Mouse (Mus musculus): Measurements from ENCODE around the gene Wdr6.

Wdr6 gene

GRCm38 (mm10) chr9:108565881-108566814, 12.4 kb downstream of the Wdr6 start:
- POLR2A ChIA-PET: interaction anchor here (0.5 to 9.0 kb wide), 29 partner anchors 8 to 425 kb away, joined by 3 to 184 read pairs (median 5); partner anchors contain the start of genes Wdr6 (in 4 of the 4), Gpx1 (in 2 of the 4), Qrich1 (in 2 of the 4) and Lamb2 (in 1 of the 4)
- CTCF ChIA-PET: interaction anchor here in 1 of 4 experiments (1.1 to 2.3 kb wide), 3 partner anchors 9 to 40 kb away, joined by 3 to 16 read pairs (median 3); partner anchors contain the start of gene Wdr6

- CTCF ChIA-PET: interaction anchor here in 1 of 4 experiments (0.5 kb wide), 1 partner anchor 219 kb away, joined by 3 read pairs; no protein-coding TSS in a partner anchor
Measured at GRCm38 (mm10) chr9:108564131-108564530, 14.4 kb downstream of the Wdr6 start.

GRCm38 (mm10) chr9:108563671-108564070, 14.9 kb downstream of the Wdr6 start:
- ChIA-PET POLR2A (interaction anchor here in 3 of 4 experiments (1.0 to 9.0 kb wide), 13 partner anchors 10 to 84 kb away, joined by 3 to 184 read pairs (median 4); partner anchors contain the start of genes Qrich1 (in 2 of the 3), Wdr6 (in 2 of the 3), Lamb2 (in 1 of the 3) and Qars (in 1 of the 3)), CTCF (no interaction called here)

More at GRCm38 (mm10) chr9:108564131-108564530, 14.4 kb downstream of the Wdr6 start:
- POLR2A ChIA-PET: interaction anchor here in 3 of 4 experiments (0.5 to 9.0 kb wide), 16 partner anchors 10 to 132 kb away, joined by 3 to 184 read pairs (median 4); partner anchors contain the start of genes Wdr6 (in 2 of the 3), Lamb2 (in 1 of the 3), Qars (in 1 of the 3) and Qrich1 (in 1 of the 3)

DNA sequence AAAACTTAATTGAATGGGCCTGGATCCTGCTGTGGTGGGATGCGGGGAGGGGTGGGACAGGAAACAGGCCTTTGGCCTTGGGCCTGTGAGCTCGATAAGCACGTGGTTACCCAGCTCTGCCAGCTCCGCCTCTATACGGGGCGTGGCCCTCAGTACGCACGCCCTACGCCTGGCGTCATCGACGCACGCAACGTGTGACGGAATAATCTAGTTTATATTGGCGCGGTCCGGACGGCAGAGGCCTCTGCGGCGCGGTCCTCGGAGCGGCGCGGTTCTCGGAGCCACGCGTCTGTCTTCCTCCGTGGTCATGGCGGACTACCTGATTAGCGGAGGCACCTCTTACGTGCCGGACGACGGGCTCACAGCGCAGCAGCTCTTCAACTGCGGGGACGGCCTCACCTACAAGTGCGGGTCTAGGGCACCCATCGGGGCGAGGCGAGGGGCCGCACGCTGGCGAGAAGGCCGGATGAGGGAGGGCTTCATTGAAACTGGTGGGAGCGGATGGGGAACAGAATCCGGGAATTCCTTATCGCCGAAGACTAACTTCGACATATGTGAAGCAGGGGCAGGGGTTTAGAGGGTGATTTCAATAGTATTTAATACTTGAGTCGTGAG, 18.2 kb downstream of the Wdr6 start, which contains the start of gene Impdh2:
Gene Impdh2, plus strand, starts transcription at position 60 of the 615 bp plus-strand sequence.
- POLR2A ChIA-PET: interaction anchor here in 3 of 4 experiments (0.5 to 6.9 kb wide), 108 partner anchors 8 to 1733 kb away, joined by 3 to 90 read pairs (median 5); partner anchors contain the start of genes Dalrd3 (in 3 of the 3), Qars (in 3 of the 3), Qrich1 (in 3 of the 3) and Wdr6 (in 3 of the 3)

DNA sequence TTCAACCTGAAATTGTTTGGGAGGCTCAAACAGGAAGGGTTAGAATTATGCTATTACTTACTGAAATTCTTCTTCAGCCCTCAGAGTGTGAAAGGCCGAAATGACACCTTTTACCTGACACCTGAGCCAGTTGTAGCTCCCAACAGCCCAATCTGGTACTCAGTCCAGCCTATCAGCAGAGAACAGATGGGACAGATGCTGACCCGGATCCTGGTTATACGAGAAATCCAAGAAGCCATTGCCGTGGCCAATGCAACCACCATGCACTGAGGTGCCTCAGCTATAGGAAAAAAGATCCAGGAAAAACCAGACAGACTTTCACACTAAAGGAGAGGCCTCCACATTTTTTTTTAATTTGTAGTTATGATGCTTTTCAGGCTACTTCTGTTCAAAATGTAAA, 19.4 kb downstream of the Wdr6 start:
- ChIA-PET CTCF (interaction anchor here in 2 of 4 experiments (0.6 to 1.7 kb wide), 2 partner anchors 15 to 274 kb away, joined by 3 to 6 read pairs; no protein-coding TSS in a partner anchor), POLR2A (interaction anchor here in 3 of 4 experiments (0.7 to 6.9 kb wide), 21 partner anchors 10 to 1573 kb away, joined by 3 to 90 read pairs (median 6); partner anchors contain the start of genes Dalrd3 (in 2 of the 3), Ndufaf3 (in 1 of the 3), Qrich1 (in 1 of the 3) and Wdr6 (in 1 of the 3))

More for the DNA sequence above, 18.2 kb downstream of the Wdr6 start, which contains the start of gene Impdh2:
- CTCF ChIA-PET: interaction anchor here in 2 of 4 experiments (0.5 to 1.7 kb wide), 7 partner anchors 10 to 234 kb away, joined by 3 to 13 read pairs (median 6); partner anchors contain the start of genes Dalrd3 (in 1 of the 2) and Wdr6 (in 1 of the 2)

- ChIA-PET CTCF (interaction anchor here in 1 of 4 experiments (1.3 kb wide), 1 partner anchor 18 kb away, joined by 3 read pairs; no protein-coding TSS in a partner anchor), POLR2A (interaction anchor here in 2 of 4 experiments (1.0 to 4.6 kb wide), 14 partner anchors 8 to 46 kb away, joined by 3 to 19 read pairs (median 6); partner anchors contain the start of genes Impdh2 (in 2 of the 2), Qrich1 (in 2 of the 2), Ndufaf3 (in 1 of the 2) and Wdr6 (in 1 of the 2))
Measured at GRCm38 (mm10) chr9:108546875-108547274, 31.7 kb downstream of the Wdr6 start.

DNA sequence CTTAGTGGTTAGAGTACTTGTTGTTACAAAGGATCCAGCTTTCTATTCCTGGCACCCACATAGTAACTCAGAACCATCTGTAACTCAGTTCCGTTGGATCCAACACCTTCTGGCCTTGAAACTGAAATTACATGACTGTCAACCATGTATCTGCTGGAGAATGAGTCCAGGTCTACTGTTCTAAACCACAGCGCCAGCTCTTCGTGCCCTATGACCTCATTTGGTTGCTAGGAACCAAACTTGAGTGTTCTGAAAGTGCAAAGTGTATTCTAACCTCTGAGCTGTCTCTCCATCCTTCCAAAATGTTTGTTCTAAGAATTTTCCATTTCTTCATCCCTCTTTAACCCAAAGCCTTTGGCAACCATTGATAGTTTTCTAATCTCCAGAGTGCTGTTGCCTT, 32.6 kb downstream of the Wdr6 start:
- POLR2A ChIA-PET: interaction anchor here in 2 of 4 experiments (0.9 to 4.6 kb wide), 13 partner anchors 8 to 47 kb away, joined by 3 to 25 read pairs (median 7); partner anchors contain the start of genes Impdh2 (in 2 of the 2), Ndufaf3 (in 1 of the 2) and Qrich1 (in 1 of the 2)
- CTCF ChIA-PET: no interaction called here

- ChIA-PET POLR2A (interaction anchor here in 1 of 4 experiments (1.0 to 4.2 kb wide), 6 partner anchors 11 to 25 kb away, joined by 3 to 18 read pairs (median 6); partner anchors contain the start of gene Qrich1), CTCF (interaction anchor here in 2 of 4 experiments (0.6 to 0.9 kb wide), 2 partner anchors 11 to 1964 kb away, joined by 3 read pairs; no protein-coding TSS in a partner anchor)
Measured at GRCm38 (mm10) chr9:108540846-108541245, 37.7 kb downstream of the Wdr6 start.

GRCm38 (mm10) chr9:108531496-108531895, 47.0 kb downstream of the Wdr6 start:
- CTCF ChIA-PET: no interaction called here
- POLR2A ChIA-PET: interaction anchor here (0.6 to 10.8 kb wide), 17 partner anchors 9 to 192 kb away, joined by 3 to 192 read pairs (median 5); partner anchors contain the start of genes Qrich1 (in 3 of the 4), Gpx1 (in 1 of the 4), Impdh2 (in 1 of the 4) and Qars (in 1 of the 4)

DNA sequence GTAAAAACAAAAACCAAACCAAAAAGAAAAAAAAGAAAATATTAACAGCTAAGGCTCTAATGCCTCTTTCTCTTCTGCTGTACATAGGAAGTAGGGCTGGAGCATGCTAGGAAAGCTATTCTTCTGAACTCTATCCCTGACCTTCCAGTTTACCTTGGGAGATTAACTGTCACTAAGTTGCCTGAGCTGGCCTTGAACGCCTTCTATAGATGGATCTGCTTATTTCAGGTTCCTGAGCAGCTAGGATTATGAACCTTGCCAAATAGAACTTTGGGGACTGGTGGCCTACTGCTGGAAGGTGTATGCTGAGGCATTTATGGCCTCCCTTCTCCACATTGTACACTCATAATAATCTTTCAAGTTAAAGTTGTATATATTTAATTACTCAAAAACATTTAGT, 47.6 kb downstream of the Wdr6 start:
- CTCF ChIA-PET: no interaction called here
- POLR2A ChIA-PET: interaction anchor here in 3 of 4 experiments (0.7 to 10.8 kb wide), 14 partner anchors 10 to 192 kb away, joined by 3 to 192 read pairs (median 5); partner anchors contain the start of genes Qrich1 (in 3 of the 3), Impdh2 (in 2 of the 3), Qars (in 2 of the 3) and Gpx1 (in 1 of the 3)

DNA sequence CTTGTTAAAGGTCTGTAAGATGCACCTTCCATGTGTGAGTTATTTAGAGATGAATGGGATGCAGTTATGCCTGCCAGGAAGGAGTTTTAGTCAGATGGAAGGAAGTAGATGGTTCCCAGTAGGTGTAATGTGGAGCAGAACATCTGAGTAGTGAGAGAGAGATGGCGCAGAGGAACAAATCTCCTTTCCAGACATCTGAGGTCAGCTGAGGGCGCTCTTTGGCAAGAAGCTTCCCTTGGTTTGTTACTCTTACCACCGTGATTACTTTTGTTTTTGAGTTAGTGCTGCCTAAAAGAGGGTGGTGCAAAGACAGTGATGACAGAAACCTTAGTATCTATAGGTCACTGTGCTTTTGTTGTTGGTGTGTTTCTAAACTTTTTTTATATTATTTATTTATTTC, 53.1 kb downstream of the Wdr6 start:
- POLR2A ChIA-PET: interaction anchor here in 3 of 4 experiments (0.6 to 12.6 kb wide), 23 partner anchors 8 to 71 kb away, joined by 3 to 192 read pairs (median 5); partner anchors contain the start of genes Impdh2 (in 3 of the 3), Qrich1 (in 3 of the 3), Dalrd3 (in 1 of the 3) and Usp19 (in 1 of the 3)
- CTCF ChIA-PET: interaction anchor here in 2 of 4 experiments (0.8 to 1.7 kb wide), 5 partner anchors 8 to 73 kb away, joined by 3 to 4 read pairs (median 3); partner anchors contain the start of gene Ndufaf3 (in 1 of the 2)

DNA sequence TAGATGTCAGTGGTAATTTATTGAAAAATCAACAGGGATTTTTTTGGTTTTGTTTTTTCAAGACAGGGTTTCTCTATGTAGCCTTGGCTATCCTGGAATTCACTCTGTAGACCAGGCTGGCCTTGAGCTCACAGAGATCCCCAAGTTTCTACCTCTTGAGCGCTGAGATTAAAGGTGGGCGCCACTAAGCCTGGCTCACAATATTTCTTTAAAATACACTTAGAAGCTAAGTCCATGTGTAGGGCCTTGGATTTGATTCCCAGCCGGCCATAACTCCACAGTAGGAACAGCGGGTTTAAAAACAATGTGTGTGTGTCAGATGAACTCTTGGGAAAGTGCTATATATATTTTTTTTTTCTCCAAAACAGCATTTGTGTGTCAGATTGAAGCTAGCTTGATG, 55.2 kb downstream of the Wdr6 start:
- CTCF ChIA-PET: no interaction called here
- POLR2A ChIA-PET: interaction anchor here in 2 of 4 experiments (1.0 to 12.6 kb wide), 12 partner anchors 10 to 115 kb away, joined by 3 to 192 read pairs (median 4); partner anchors contain the start of genes Usp19 (in 2 of the 2), Dalrd3 (in 1 of the 2), Impdh2 (in 1 of the 2) and Ndufaf3 (in 1 of the 2)

Data from embryonic stem cell, embryonic (primary cell).